Mouse (Mus musculus): Measurements from ENCODE around the gene Cog2. TPM values are rescaled to one million over a fixed set of nuclear protein-coding genes. Genes with fewer than 3 reads are reported as not detected.

Cog2 gene
- polyA plus RNA-seq, 1 experiment from 2014 or later, result 26.2 TPM

- 93% methylated on average over 5 of the region's 5 CpGs for WGBS
- no peaks in the 10 kb centered on the region for H3K36me3 ChIP-seq (ENCODE audit: insufficient read depth, low read length)
- H3K27me3 ChIP-seq (ENCODE audit: insufficient read depth, low read length), result no peaks in the 10 kb centered on the region
- no peaks in the 10 kb centered on the region for H3K4me1 ChIP-seq (replicated peaks; ENCODE audit: insufficient read depth, low read length)
- TF ChIP-seq CTCF (IDR thresholded peaks at IDR 0.05; ENCODE audit: low read depth), result no peak
- ATAC-seq (replicated peaks; ENCODE audit: low FRiP score, low read depth) (no peak), DNase-seq (ENCODE audit: low spot score) (no peak)
- no peak overlapping the region for H3K4me3 ChIP-seq (replicated peaks; ENCODE audit: low read depth, low read length)
- no peak overlapping the region for H3K4me2 ChIP-seq (ENCODE audit: low read length)
- H3K9ac ChIP-seq (ENCODE audit: low read depth, low read length), result no peak overlapping the region
- no peaks in the 10 kb centered on the region for H3K9me3 ChIP-seq (replicated peaks; ENCODE audit: low read length)
- no peak overlapping the region for H3K27ac ChIP-seq
Measured at GRCm38 (mm10) chr8:124496871-124497270, 23.7 kb upstream of the Cog2 start.

GRCm38 (mm10) chr8:124498398-124498797 is 22.2 kb upstream of the Cog2 start:
- Histone ChIP-seq H3K4me1 (replicated peaks; ENCODE audit: insufficient read depth, low read length) (no peaks in the 10 kb centered on the region), H3K27me3 (ENCODE audit: insufficient read depth, low read length) (no peaks in the 10 kb centered on the region), H3K9ac (ENCODE audit: low read depth, low read length) (no peak overlapping the region), H3K36me3 (ENCODE audit: insufficient read depth, low read length) (no peaks in the 10 kb centered on the region), H3K4me3 (replicated peaks; ENCODE audit: low read depth, low read length) (no peak overlapping the region), H3K4me2 (ENCODE audit: low read length) (no peak overlapping the region), H3K9me3 (replicated peaks; ENCODE audit: low read length) (no peaks in the 10 kb centered on the region), H3K27ac (no peak overlapping the region)
- no peak for DNase-seq (ENCODE audit: low spot score)
- TF ChIP-seq CTCF (IDR thresholded peaks at IDR 0.05; ENCODE audit: low read depth), result no peak
- no peak for ATAC-seq (replicated peaks; ENCODE audit: low FRiP score, low read depth)

- H3K4me2 ChIP-seq (ENCODE audit: low read length), result no peak overlapping the region
- TF ChIP-seq CTCF (IDR thresholded peaks at IDR 0.05; ENCODE audit: low read depth), result no peak
- 54% methylated on average over 7 of the region's 7 CpGs for WGBS
- no peak for DNase-seq (ENCODE audit: low spot score)
- ATAC-seq (replicated peaks; ENCODE audit: low FRiP score, low read depth), result no peak
- H3K27ac ChIP-seq, result no peak overlapping the region
- no peak overlapping the region for H3K4me3 ChIP-seq (replicated peaks; ENCODE audit: low read depth, low read length)
- no peak overlapping the region for H3K9ac ChIP-seq (ENCODE audit: low read depth, low read length)
- H3K4me1 ChIP-seq (replicated peaks; ENCODE audit: insufficient read depth, low read length), result no peaks in the 10 kb centered on the region
- H3K36me3 ChIP-seq (ENCODE audit: insufficient read depth, low read length), result no peaks in the 10 kb centered on the region
- no peaks in the 10 kb centered on the region for H3K27me3 ChIP-seq (ENCODE audit: insufficient read depth, low read length)
- no peaks in the 10 kb centered on the region for H3K9me3 ChIP-seq (replicated peaks; ENCODE audit: low read length)
Measured at GRCm38 (mm10) chr8:124499236-124499937, 21.2 kb upstream of the Cog2 start.

GRCm38 (mm10) chr8:124499938-124500239 is 20.7 kb upstream of the Cog2 start:
- no peaks in the 10 kb centered on the region for H3K36me3 ChIP-seq (ENCODE audit: insufficient read depth, low read length)
- DNase-seq (ENCODE audit: low spot score) (no peak), ATAC-seq (replicated peaks; ENCODE audit: low FRiP score, low read depth) (no peak)
- H3K4me3 ChIP-seq (replicated peaks; ENCODE audit: low read depth, low read length), result no peak overlapping the region
- no peak for TF ChIP-seq CTCF (IDR thresholded peaks at IDR 0.05; ENCODE audit: low read depth)
- no peak overlapping the region for H3K4me2 ChIP-seq (ENCODE audit: low read length)
- H3K9me3 ChIP-seq (replicated peaks; ENCODE audit: low read length), result no peaks in the 10 kb centered on the region
- H3K9ac ChIP-seq (ENCODE audit: low read depth, low read length), result no peak overlapping the region
- no peak overlapping the region for H3K27ac ChIP-seq
- 63% methylated on average over 5 of the region's 5 CpGs for WGBS
- H3K27me3 ChIP-seq (ENCODE audit: insufficient read depth, low read length), result no peaks in the 10 kb centered on the region
- H3K4me1 ChIP-seq (replicated peaks; ENCODE audit: insufficient read depth, low read length), result no peaks in the 10 kb centered on the region

- no peak overlapping the region for H3K9ac ChIP-seq (ENCODE audit: low read depth, low read length)
- DNase-seq (ENCODE audit: low spot score), result no peak
- TF ChIP-seq CTCF (IDR thresholded peaks at IDR 0.05; ENCODE audit: low read depth), result no peak
- no peak for ATAC-seq (replicated peaks; ENCODE audit: low FRiP score, low read depth)
- no peaks in the 10 kb centered on the region for H3K36me3 ChIP-seq (ENCODE audit: insufficient read depth, low read length)
- H3K27ac ChIP-seq, result no peak overlapping the region
- no peaks in the 10 kb centered on the region for H3K4me1 ChIP-seq (replicated peaks; ENCODE audit: insufficient read depth, low read length)
- no peaks in the 10 kb centered on the region for H3K9me3 ChIP-seq (replicated peaks; ENCODE audit: low read length)
- H3K4me3 ChIP-seq (replicated peaks; ENCODE audit: low read depth, low read length), result no peak overlapping the region
- no peaks in the 10 kb centered on the region for H3K27me3 ChIP-seq (ENCODE audit: insufficient read depth, low read length)
- H3K4me2 ChIP-seq (ENCODE audit: low read length), result no peak overlapping the region
Measured at GRCm38 (mm10) chr8:124505626-124506025, 14.9 kb upstream of the Cog2 start.

GRCm38 (mm10) chr8:124507572-124508320 is 12.8 kb upstream of the Cog2 start:
- no peak for DNase-seq (ENCODE audit: low spot score)
- ATAC-seq (replicated peaks; ENCODE audit: low FRiP score, low read depth), result no peak
- Histone ChIP-seq H3K4me3 (replicated peaks; ENCODE audit: low read depth, low read length) (no peak overlapping the region), H3K27me3 (ENCODE audit: insufficient read depth, low read length) (no peaks in the 10 kb centered on the region), H3K27ac (no peak overlapping the region), H3K9ac (ENCODE audit: low read depth, low read length) (no peak overlapping the region), H3K36me3 (ENCODE audit: insufficient read depth, low read length) (no peaks in the 10 kb centered on the region), H3K4me1 (replicated peaks; ENCODE audit: insufficient read depth, low read length) (no peaks in the 10 kb centered on the region), H3K4me2 (ENCODE audit: low read length) (no peak overlapping the region), H3K9me3 (replicated peaks; ENCODE audit: low read length) (no peaks in the 10 kb centered on the region)
- WGBS, result 76% methylated on average over 8 of the region's 8 CpGs
- no peak for TF ChIP-seq CTCF (IDR thresholded peaks at IDR 0.05; ENCODE audit: low read depth)

Measured in kidney, postnatal 0 days (tissue).